Mouse (Mus musculus): ENCODE results near the gene Zgrf1. TPM values are rescaled to one million over a fixed set of nuclear protein-coding genes. Genes with fewer than 3 reads are reported as not detected.
A peak's percentile ranks its signal among the peaks of the same experiment; 100 is the strongest.

Zgrf1 gene
- polyA plus RNA-seq, 1 experiment: 0.48 TPM

- Histone ChIP-seq H3K27ac (replicated peaks; ENCODE audit: low read depth, low read length) (no peak overlapping the region), H3K4me1 (ENCODE audit: control insufficient read depth, insufficient read depth, insufficient read length, low read length) (peaks cover 7% of the 10 kb centered on the region), H3K4me3 (ENCODE audit: insufficient read depth, low read depth, low read length) (no peak overlapping the region)
Measured at GRCm38 (mm10) chr3:127627151-127627955, 74.1 kb downstream of the Zgrf1 start.

GRCm38 (mm10) chr3:127627956-127628310 is 74.6 kb downstream of the Zgrf1 start:
- Histone ChIP-seq H3K27ac (replicated peaks; ENCODE audit: low read depth, low read length) (no peak overlapping the region), H3K4me3 (ENCODE audit: insufficient read depth, low read depth, low read length) (no peak overlapping the region), H3K4me1 (ENCODE audit: control insufficient read depth, insufficient read depth, insufficient read length, low read length) (peaks cover 7% of the 10 kb centered on the region)

GRCm38 (mm10) chr3:127628311-127629184 is 75.3 kb downstream of the Zgrf1 start:
- no peak overlapping the region for H3K4me3 ChIP-seq (ENCODE audit: insufficient read depth, low read depth, low read length)
- H3K27ac ChIP-seq (replicated peaks; ENCODE audit: low read depth, low read length): no peak overlapping the region
- H3K4me1 ChIP-seq (ENCODE audit: control insufficient read depth, insufficient read depth, insufficient read length, low read length): peaks cover 7% of the 10 kb centered on the region

GRCm38 (mm10) chr3:127630190-127630589 is 76.9 kb downstream of the Zgrf1 start:
- no peak overlapping the region for H3K27ac ChIP-seq (replicated peaks; ENCODE audit: low read depth, low read length)
- peaks cover 9% of the 10 kb centered on the region for H3K4me1 ChIP-seq (ENCODE audit: control insufficient read depth, insufficient read depth, insufficient read length, low read length)
- H3K4me3 ChIP-seq (ENCODE audit: insufficient read depth, low read depth, low read length): no peak overlapping the region

- no peak overlapping the region for H3K27ac ChIP-seq (replicated peaks; ENCODE audit: low read depth, low read length)
- H3K4me1 ChIP-seq (ENCODE audit: control insufficient read depth, insufficient read depth, insufficient read length, low read length): peaks cover 9% of the 10 kb centered on the region
- no peak overlapping the region for H3K4me3 ChIP-seq (ENCODE audit: insufficient read depth, low read depth, low read length)
Measured at GRCm38 (mm10) chr3:127630735-127631372, 77.6 kb downstream of the Zgrf1 start.

- H3K4me1 ChIP-seq (ENCODE audit: control insufficient read depth, insufficient read depth, insufficient read length, low read length): peaks cover 6% of the 10 kb centered on the region; the same call in 1 of the 2 replicates
- H3K27ac ChIP-seq (replicated peaks; ENCODE audit: low read depth, low read length): no peak overlapping the region
- no peak overlapping the region; the same call in 1 of the 2 replicates for H3K4me3 ChIP-seq (ENCODE audit: insufficient read depth, low read depth, low read length)
Measured at GRCm38 (mm10) chr3:127631582-127631981, 78.3 kb downstream of the Zgrf1 start.

- Histone ChIP-seq H3K4me1 (ENCODE audit: control insufficient read depth, insufficient read depth, insufficient read length, low read length) (peaks cover 6% of the 10 kb centered on the region; the same call in 1 of the 2 replicates), H3K27ac (replicated peaks; ENCODE audit: low read depth, low read length) (no peak overlapping the region), H3K4me3 (ENCODE audit: insufficient read depth, low read depth, low read length) (peak overlapping the region; percentile 63)
Measured at GRCm38 (mm10) chr3:127632531-127632930, 79.2 kb downstream of the Zgrf1 start.

- H3K4me3 ChIP-seq (ENCODE audit: insufficient read depth, low read depth, low read length): peak within 1 kb of the TSS; percentile 63
- H3K27ac ChIP-seq (replicated peaks; ENCODE audit: low read depth, low read length): no peak within 1 kb of the TSS
- H3K4me1 ChIP-seq (ENCODE audit: control insufficient read depth, insufficient read depth, insufficient read length, low read length): peaks cover 3% of the 10 kb centered on the region; the same call in 1 of the 2 replicates
Measured at GRCm38 (mm10) chr3:127633080-127634032, 80.1 kb downstream of the Zgrf1 start, which contains the start of gene Neurog2. Gene Neurog2 (plus strand): TSS chr3:127633135.

- Histone ChIP-seq H3K4me1 (ENCODE audit: control insufficient read depth, insufficient read depth, insufficient read length, low read length) (peaks cover 2% of the 10 kb centered on the region; the same call in 1 of the 2 replicates), H3K4me3 (ENCODE audit: insufficient read depth, low read depth, low read length) (peak overlapping the region; percentile 63)
Measured at GRCm38 (mm10) chr3:127634101-127634983, 81.1 kb downstream of the Zgrf1 start.

GRCm38 (mm10) chr3:127634984-127635349 is 81.7 kb downstream of the Zgrf1 start:
- Histone ChIP-seq H3K4me3 (ENCODE audit: insufficient read depth, low read depth, low read length) (no peak overlapping the region), H3K27ac (replicated peaks; ENCODE audit: low read depth, low read length) (no peak overlapping the region), H3K4me1 (ENCODE audit: control insufficient read depth, insufficient read depth, insufficient read length, low read length) (peaks cover 4% of the 10 kb centered on the region; the same call in 1 of the 2 replicates)

More at GRCm38 (mm10) chr3:127634101-127634983, 81.1 kb downstream of the Zgrf1 start:
- H3K27ac ChIP-seq (replicated peaks; ENCODE audit: low read depth, low read length): no peak overlapping the region

- Histone ChIP-seq H3K4me1 (ENCODE audit: control insufficient read depth, insufficient read depth, insufficient read length, low read length) (0 out of 2 replicates have a peak, but pooled peaks cover 2% of the 10 kb centered on the region), H3K27ac (replicated peaks; ENCODE audit: low read depth, low read length) (no peak overlapping the region), H3K4me3 (ENCODE audit: insufficient read depth, low read depth, low read length) (no peak overlapping the region)
Measured at GRCm38 (mm10) chr3:127639875-127640761, 86.8 kb downstream of the Zgrf1 start.

GRCm38 (mm10) chr3:127640762-127641700 is 87.7 kb downstream of the Zgrf1 start:
- H3K4me3 ChIP-seq (ENCODE audit: insufficient read depth, low read depth, low read length): no peak overlapping the region
- 0 out of 2 replicates have a peak, but pooled peaks cover 2% of the 10 kb centered on the region for H3K4me1 ChIP-seq (ENCODE audit: control insufficient read depth, insufficient read depth, insufficient read length, low read length)
- H3K27ac ChIP-seq (replicated peaks; ENCODE audit: low read depth, low read length): no peak overlapping the region

All from brown adipose tissue, adult 24 weeks (tissue).